Mouse (Mus musculus) urinary bladder, postnatal 0 days (tissue): Measurements from ENCODE around the gene Rpl37. TPM values are rescaled to one million over a fixed set of nuclear protein-coding genes. Genes with fewer than 3 reads are reported as not detected.

ENCODE experiments used
- polyA plus RNA-seq: library from polyadenylated mRNA; unstranded; fragments of >200 nt; fragmentation: Nextera tagmentation; extraction: Ambion mirVana; gene quantifications from 2 replicates; pipeline ENCODE4 v1.2.1, GENCODE M21; 2015

The Rpl37 gene
- polyA plus RNA-seq: 543 and 614 TPM in 2 replicates

GRCm38 (mm10) chr15:5116270-5117030 lies at the start of gene Rpl37:
Gene Rpl37 (plus strand): TSS chr15:5116645.

DNA sequence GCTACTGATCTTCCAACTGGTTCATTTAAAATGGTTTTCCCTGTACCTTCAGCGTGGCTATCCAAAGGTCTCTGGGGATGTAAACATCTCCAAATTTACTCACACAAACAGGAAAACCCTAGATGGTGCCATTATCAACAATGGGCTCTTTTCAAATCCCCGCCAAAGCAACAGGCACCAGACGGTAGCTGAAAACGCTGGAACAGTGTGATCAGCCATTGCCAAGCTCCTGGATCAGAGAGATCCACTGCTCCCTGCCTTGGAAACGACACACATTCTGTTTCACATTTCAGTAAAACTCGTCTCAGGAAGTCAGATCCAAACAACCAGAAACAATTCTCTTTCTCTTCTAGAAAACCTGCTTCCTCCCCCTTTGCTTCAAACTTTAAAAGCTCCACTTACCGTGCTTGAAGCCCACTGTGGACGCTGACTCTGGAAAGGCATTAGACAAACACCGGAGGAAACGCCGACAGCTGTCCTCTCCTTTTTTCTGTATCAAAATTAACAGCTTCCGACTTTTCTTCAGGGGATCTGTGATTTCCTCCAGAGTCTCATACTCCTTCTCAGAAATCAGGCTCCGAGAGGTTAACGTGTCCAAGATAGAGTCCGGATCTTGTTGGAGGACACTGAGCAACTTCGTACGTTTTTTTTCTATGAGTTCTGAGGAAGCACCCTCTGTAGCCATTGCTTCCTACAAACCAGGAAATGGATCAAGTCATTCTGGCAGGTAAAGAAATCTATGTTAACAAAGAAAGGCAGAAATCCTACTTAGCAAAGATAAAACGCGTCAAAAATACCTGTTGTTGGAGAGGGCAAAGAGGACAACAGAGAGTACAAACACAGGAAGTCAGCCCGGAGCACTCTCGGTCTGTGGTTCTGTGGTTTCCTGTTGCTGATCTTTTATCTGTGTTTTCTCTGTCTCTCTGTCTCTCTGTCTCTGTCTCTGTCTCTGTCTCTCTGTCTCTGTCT lies 8.5 kb upstream of the Rpl37 start, which contains the start of gene Card6:
Gene Card6, minus strand, starts transcription at position 854 of the 969 bp plus-strand sequence.

GRCm38 (mm10) chr15:5143361-5144020 lies 27.0 kb downstream of the Rpl37 start, which contains the start of gene Prkaa1:
Gene Prkaa1 (plus strand): TSS chr15:5143861.

Other genes starting within 250 kb of the Rpl37 start
- gene Mroh2b, start 217.9 kb upstream of the Rpl37 start, polyA plus RNA-seq: not detected in 2 replicates
- gene C7, start 52.9 kb upstream of the Rpl37 start, polyA plus RNA-seq: 2.2 and 2.3 TPM in 2 replicates
- 1.3 and 1.5 TPM in 2 replicates for gene Card6, start 8.1 kb upstream of the Rpl37 start, polyA plus RNA-seq
- gene Prkaa1, start 27.2 kb downstream of the Rpl37 start, polyA plus RNA-seq: 14.1 and 16.7 TPM in 2 replicates
- 29.8 and 31.6 TPM in 2 replicates for gene Ttc33, start 68.9 kb downstream of the Rpl37 start, polyA plus RNA-seq
- 5.7 and 6.3 TPM in 2 replicates for gene Ptger4, start 127.5 kb downstream of the Rpl37 start, polyA plus RNA-seq